Mouse (Mus musculus) myocyte (in vitro differentiated cells): ENCODE measurements around the gene 2810021J22Rik. TPM values are rescaled to one million over a fixed set of nuclear protein-coding genes. Genes with fewer than 3 reads are reported as not detected.
A peak's percentile ranks its signal among the peaks of the same experiment; 100 is the strongest.

ENCODE experiments used
- H3K27me3 ChIP-seq: one replicate; pipeline ENCODE4 v1.6.1; 2011; ENCODE audit not compliant: control insufficient read depth, insufficient read depth, insufficient read length
- H3K36me3 ChIP-seq: one replicate; pipeline ENCODE4 v1.6.1; 2011; ENCODE audit not compliant: control insufficient read depth, insufficient read depth
- H3K4me2 ChIP-seq: one replicate; pipeline ENCODE4 v1.6.1; 2011; ENCODE audit warnings: low read depth, control low read depth
- H3K4me3 ChIP-seq: one replicate; pipeline ENCODE4 v1.5.1; 2011; ENCODE audit warnings: mild to moderate bottlenecking, control low read depth, moderate library complexity
- H3K79me2 ChIP-seq: one replicate; pipeline ENCODE4 v1.6.1; 2011; ENCODE audit not compliant: control insufficient read depth, insufficient read depth
- H3ac ChIP-seq: one replicate; pipeline ENCODE4 v1.6.1; 2011; ENCODE audit not compliant: control insufficient read depth, insufficient read length
- CEBPB ChIP-seq: IDR thresholded peaks from 2 replicates; pipeline ENCODE4 v1.6.1; 2011; ENCODE audit warnings: mild to moderate bottlenecking, moderate library complexity; ENCODE audit not compliant: poor library complexity, insufficient read depth, severe bottlenecking
- E2F4 ChIP-seq: IDR thresholded peaks from one replicate; pipeline ENCODE4 v1.6.1; 2011; ENCODE audit warnings: mild to moderate bottlenecking, control low read depth, moderate library complexity; ENCODE audit not compliant: insufficient read depth
- MAX ChIP-seq: IDR thresholded peaks from one replicate; pipeline ENCODE4 v1.6.1; 2011; ENCODE audit warnings: low read depth, mild to moderate bottlenecking, control low read depth
- MYOD1 ChIP-seq, 3 experiments: IDR thresholded peaks; one replicate each; pipeline ENCODE4 v1.6.1; 2011; ENCODE audit warnings: control low read depth in 2 of 3, low read depth in 2 of 3, mild to moderate bottlenecking in 2 of 3, moderate library complexity in 1 of 3; ENCODE audit not compliant: insufficient read length in 2 of 3, control insufficient read depth in 1 of 3
- MYOG ChIP-seq, 3 experiments: IDR thresholded peaks; one replicate each; pipeline ENCODE4 v1.6.1; 2011; ENCODE audit warnings: control low read depth in 2 of 3, low read depth in 2 of 3, mild to moderate bottlenecking in 2 of 3; ENCODE audit not compliant: insufficient read length in 2 of 3, control insufficient read depth in 1 of 3, insufficient read depth in 1 of 3
- POLR2A ChIP-seq: IDR thresholded peaks from one replicate; pipeline ENCODE4 v1.6.1; 2011; ENCODE audit warnings: low read depth, mild to moderate bottlenecking, control low read depth, moderate library complexity; ENCODE audit not compliant: insufficient read length
- POLR2AphosphoS2 ChIP-seq: IDR thresholded peaks from one replicate; pipeline ENCODE4 v1.6.1; 2011; ENCODE audit warnings: low read depth, control low read depth; ENCODE audit not compliant: insufficient read length
- REST ChIP-seq: IDR thresholded peaks from one replicate; pipeline ENCODE4 v1.6.1; 2011; ENCODE audit warnings: mild to moderate bottlenecking, control low read depth, moderate library complexity; ENCODE audit not compliant: insufficient read depth, insufficient read length
- SRF ChIP-seq: IDR thresholded peaks from one replicate; pipeline ENCODE4 v1.6.1; 2011; ENCODE audit warnings: low read depth; ENCODE audit not compliant: control insufficient read depth, insufficient read length
- TCF12 ChIP-seq: IDR thresholded peaks from one replicate; pipeline ENCODE4 v1.6.1; 2011; ENCODE audit warnings: mild to moderate bottlenecking, control low read depth; ENCODE audit not compliant: poor library complexity, insufficient read depth, severe bottlenecking
- TCF3 ChIP-seq: IDR thresholded peaks from one replicate; pipeline ENCODE4 v1.6.1; 2011; ENCODE audit warnings: low read depth, control low read depth; ENCODE audit not compliant: insufficient read length
- USF1 ChIP-seq: IDR thresholded peaks from one replicate; pipeline ENCODE4 v1.6.1; 2011; ENCODE audit warnings: low read depth, mild to moderate bottlenecking, control low read depth, moderate library complexity
- polyA plus RNA-seq: library from polyadenylated mRNA; unstranded; fragments of >200 nt; fragmentation: generic; extraction: Trizol; gene quantifications from one replicate; pipeline ENCODE4 v1.2.1, GENCODE M21; 2012; ENCODE audit warnings: missing spikeins

The 2810021J22Rik gene
- polyA plus RNA-seq, 1 experiment, result 2.5 TPM

GRCm38 (mm10) chr11:58847636-58848035 lies 19.4 kb upstream of the 2810021J22Rik start:
- Histone ChIP-seq H3K36me3 (peaks cover 15% of the 10 kb centered on the region), H3ac (peak overlapping the region; percentile 89), H3K4me2 (peak overlapping the region; percentile 65), H3K4me3 (peak overlapping the region; percentile 46), H3K79me2 (no peaks in the 10 kb centered on the region), H3K27me3 (no peaks in the 10 kb centered on the region)
- TF ChIP-seq POLR2AphosphoS2, result no peak
- no peak for TF ChIP-seq E2F4
- TF ChIP-seq TCF12, result no peak
- TF ChIP-seq MAX, result no peak
- no peak for TF ChIP-seq USF1
- TF ChIP-seq TCF3, result no peak
- no peak for TF ChIP-seq MYOD1 (IDR thresholded peaks at IDR 0.05; ENCODE audit: control insufficient read depth in 1 of 3, insufficient read length in 2 of 3, low read depth in 2 of 3)
- TF ChIP-seq CEBPB, result no peak
- no peak for TF ChIP-seq REST
- TF ChIP-seq MYOG (IDR thresholded peaks at IDR 0.05; ENCODE audit: control insufficient read depth in 1 of 3, insufficient read depth in 1 of 3, insufficient read length in 2 of 3, low read depth in 2 of 3), result no peak
- TF ChIP-seq SRF, result no peak
- no peak for TF ChIP-seq POLR2A

- no peak for TF ChIP-seq MYOD1 (IDR thresholded peaks at IDR 0.05; ENCODE audit: control insufficient read depth in 1 of 3, insufficient read length in 2 of 3, low read depth in 2 of 3)
- TF ChIP-seq SRF, result no peak
- no peak for TF ChIP-seq CEBPB
- no peak for TF ChIP-seq REST
- no peak for TF ChIP-seq MAX
- no peak for TF ChIP-seq E2F4
- no peak for TF ChIP-seq USF1
- TF ChIP-seq TCF12, result no peak
- TF ChIP-seq POLR2A, result no peak
- TF ChIP-seq POLR2AphosphoS2, result no peak
- TF ChIP-seq MYOG (IDR thresholded peaks at IDR 0.05; ENCODE audit: control insufficient read depth in 1 of 3, insufficient read depth in 1 of 3, insufficient read length in 2 of 3, low read depth in 2 of 3), result no peak
- TF ChIP-seq TCF3, result no peak
- no peaks in the 10 kb centered on the region for H3K27me3 ChIP-seq
- H3K4me3 ChIP-seq, result no peak overlapping the region
- H3K4me2 ChIP-seq, result no peak overlapping the region
- H3K79me2 ChIP-seq, result no peaks in the 10 kb centered on the region
- H3ac ChIP-seq, result no peak overlapping the region
- H3K36me3 ChIP-seq, result peaks cover 19% of the 10 kb centered on the region
These were observed 17.3 kb upstream of the 2810021J22Rik start for GRCm38 (mm10) chr11:58849731-58850130.

- Histone ChIP-seq H3K36me3 (peaks cover 43% of the 10 kb centered on the region), H3K4me2 (no peak overlapping the region), H3ac (no peak overlapping the region), H3K27me3 (no peaks in the 10 kb centered on the region), H3K79me2 (no peaks in the 10 kb centered on the region), H3K4me3 (no peak overlapping the region)
- TF ChIP-seq E2F4 (no peak), SRF (no peak), POLR2AphosphoS2 (peak; percentile 93), MAX (no peak), POLR2A (peak; percentile 41)
These were observed 6.3 kb upstream of the 2810021J22Rik start for GRCm38 (mm10) chr11:58860744-58861143.

GRCm38 (mm10) chr11:58867954-58868330 lies 926 bp downstream of the 2810021J22Rik start:
- H3K4me2 ChIP-seq, result peak overlapping the region; percentile 79
- no peaks in the 10 kb centered on the region for H3K36me3 ChIP-seq
- H3K27me3 ChIP-seq, result no peaks in the 10 kb centered on the region
- TF ChIP-seq MYOD1 (IDR thresholded peaks at IDR 0.05; ENCODE audit: control insufficient read depth in 1 of 3, insufficient read length in 2 of 3, low read depth in 2 of 3), result no peak
- TF ChIP-seq TCF3, result no peak
- no peak for TF ChIP-seq MAX
- no peak for TF ChIP-seq SRF
- TF ChIP-seq POLR2A, result no peak
- no peak for TF ChIP-seq CEBPB
- no peak for TF ChIP-seq E2F4
- TF ChIP-seq POLR2AphosphoS2, result no peak
- H3K79me2 ChIP-seq, result no peaks in the 10 kb centered on the region
- H3ac ChIP-seq, result peak overlapping the region; percentile 7
- peak overlapping the region; percentile 53 for H3K4me3 ChIP-seq

GRCm38 (mm10) chr11:58870961-58871360 lies 3.9 kb downstream of the 2810021J22Rik start:
- Histone ChIP-seq H3K79me2 (no peaks in the 10 kb centered on the region), H3K4me2 (no peak overlapping the region), H3K4me3 (no peak overlapping the region), H3K27me3 (no peaks in the 10 kb centered on the region), H3K36me3 (no peaks in the 10 kb centered on the region), H3ac (no peak overlapping the region)
- TF ChIP-seq MYOG (IDR thresholded peaks at IDR 0.05; ENCODE audit: control insufficient read depth in 1 of 3, insufficient read depth in 1 of 3, insufficient read length in 2 of 3, low read depth in 2 of 3) (no peak), E2F4 (no peak), POLR2AphosphoS2 (no peak), USF1 (no peak), TCF3 (no peak), MYOD1 (IDR thresholded peaks at IDR 0.05; ENCODE audit: control insufficient read depth in 1 of 3, insufficient read length in 2 of 3, low read depth in 2 of 3) (no peak), POLR2A (no peak), TCF12 (no peak), MAX (no peak), REST (no peak), SRF (no peak), CEBPB (no peak)
